ENCODE assay signal across 11 mouse cellular contexts in the genomic region with DNA sequence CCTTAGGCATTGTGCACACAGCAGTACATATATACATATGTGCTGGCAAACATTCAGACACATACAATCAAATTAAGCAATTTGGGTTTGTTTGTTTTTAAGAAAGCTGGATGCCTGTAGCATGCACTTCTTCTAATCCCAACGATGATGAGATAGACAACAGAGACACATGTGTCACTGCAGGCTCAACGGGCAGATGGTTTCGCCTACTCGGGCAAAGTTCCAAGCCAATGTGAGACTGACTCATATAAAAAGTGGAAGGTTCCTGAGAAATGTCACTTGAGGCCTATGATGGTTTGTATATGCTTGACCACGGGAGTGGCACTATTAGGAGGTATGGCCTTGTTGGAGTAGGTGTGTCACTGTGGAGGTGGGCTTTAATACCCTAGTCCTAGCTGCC. TPM values are rescaled to one million over a fixed set of nuclear protein-coding genes. Genes with fewer than 3 reads are reported as not detected.
DNase-seq lines count a peak whose midpoint lies in the region.
"Had no signal": no experiment of that assay in that cellular context is flagged by ENCODE, and none has a peak within 500 bp of the region (broad histone marks: within the 10 kb centered on the region; RNA-seq: fewer than 3 reads in every experiment).

No protein-coding gene starts in this region.

- no peaks in the 10 kb centered on the region for H3K9me3 ChIP-seq in midbrain, embryonic 10.5 days (replicated peaks)
- H3K9me3 ChIP-seq: liver, embryonic 13.5 days had no signal

- H3K36me3 ChIP-seq in midbrain, embryonic 10.5 days, result no peaks in the 10 kb centered on the region
- H3K36me3 ChIP-seq: liver, embryonic 13.5 days had no signal

- peaks cover 12% of the 10 kb centered on the region for H3K4me1 ChIP-seq in midbrain, embryonic 10.5 days
- H3K4me1 ChIP-seq: liver, embryonic 13.5 days had no signal

- H3K4me3 ChIP-seq in midbrain, embryonic 10.5 days, result no peak overlapping the region
- H3K4me3 ChIP-seq: liver, embryonic 13.5 days had no signal

- peaks cover 21% of the 10 kb centered on the region for H3K27me3 ChIP-seq in midbrain, embryonic 10.5 days (ENCODE audit: low read depth, poor library complexity, severe bottlenecking)

- 95% methylated on average over 5 of the region's 5 CpGs for WGBS in midbrain, embryonic 10.5 days

- H3K27ac ChIP-seq in midbrain, embryonic 10.5 days (replicated peaks), result no peak overlapping the region
- H3K27ac ChIP-seq: liver, embryonic 13.5 days had no signal

- DNase-seq in layer of hippocampus, adult 18-20 months (ENCODE audit: low spot score in 2 of 2), result peak; percentile 52 to 79
- no peak for DNase-seq in layer of hippocampus, postnatal 25 days (ENCODE audit: extremely low spot score in 1 of 2, low spot score in 1 of 2)
- peak; percentile 93 for DNase-seq in MN1 (ENCODE audit: low spot score)
- DNase-seq in adrenal gland, postnatal 25 days, result peak; percentile 58
- peak; percentile 47 for DNase-seq in layer of hippocampus, adult 9-10 months (ENCODE audit: low spot score)
- DNase-seq in urinary bladder, postnatal 4 days (ENCODE audit: low spot score in 2 of 2), result no peak
- no peak for DNase-seq in midbrain, embryonic 10.5 days (ENCODE audit: low spot score)
- no peak for DNase-seq in kidney, adult 18-20 months
- DNase-seq: kidney, adult 2 months; liver, embryonic 13.5 days; lung, postnatal 36 days had no signal

RNA-seq across cellular contexts. Expression of gene Slc41a2, which starts 5.5 kb away (rescaled TPM):
- 10 to 100 TPM; 22.4 to 25.4 TPM for total RNA-seq in layer of hippocampus, adult 18-20 months (2021)
- total RNA-seq in layer of hippocampus, postnatal 25 days (2021), result 10 to 100 TPM; 21.5 to 23.0 TPM
- total RNA-seq in adrenal gland, postnatal 25 days (2021), result 3.7 and 5.6 TPM in 2 replicates
- 0.36 and 0.70 TPM in 2 replicates for polyA plus RNA-seq in midbrain, embryonic 10.5 days (2016; fragmentation: Nextera tagmentation; extraction: Ambion mirVana)

RNA-seq across cellular contexts. Expression of gene D10Wsu102e, which starts 16.9 kb away (rescaled TPM):
- 1 to 10 TPM; 2.8 to 3.0 TPM for total RNA-seq in layer of hippocampus, adult 18-20 months (2021)
- total RNA-seq in layer of hippocampus, postnatal 25 days (2021), result 1 to 10 TPM; 2.3 to 3.5 TPM
- total RNA-seq in adrenal gland, postnatal 25 days (2021), result 1.0 and 1.2 TPM in 2 replicates
- polyA plus RNA-seq in midbrain, embryonic 10.5 days (2016; fragmentation: Nextera tagmentation; extraction: Ambion mirVana), result 1.1 and 1.2 TPM in 2 replicates

Comparison
In these comparisons a context has a peak if more than half of its experiments do, and no peak if none do; other contexts are left out.
1. DNase-seq: peak in layer of hippocampus, adult 18-20 months (2 of 2), MN1 (single experiment), adrenal gland, postnatal 25 days (single experiment) and layer of hippocampus, adult 9-10 months (single experiment); none in layer of hippocampus, postnatal 25 days (0 of 2), urinary bladder, postnatal 4 days (0 of 2), midbrain, embryonic 10.5 days (single experiment) and kidney, adult 18-20 months (single experiment).